Mouse (Mus musculus): ENCODE measurements around the gene Cox7a2l. TPM values are rescaled to one million over a fixed set of nuclear protein-coding genes. Genes with fewer than 3 reads are reported as not detected.

The Cox7a2l gene
- polyA plus RNA-seq, 1 experiment, result 380 TPM

Other genes starting within 250 kb of the Cox7a2l start
- 2.5 and 2.7 TPM in 2 replicates for gene Eml4, start 166.4 kb downstream of the Cox7a2l start, polyA plus RNA-seq (2012; ENCODE audit: insufficient read depth, insufficient read length, missing spikeins)
- gene Kcng3, start 114.6 kb upstream of the Cox7a2l start, polyA plus RNA-seq (2012; ENCODE audit: insufficient read depth, insufficient read length, missing spikeins), result not detected in 2 replicates
- 22.4 and 31.3 TPM in 2 replicates for gene Mta3, start 188.8 kb upstream of the Cox7a2l start, polyA plus RNA-seq (2012; ENCODE audit: insufficient read depth, insufficient read length, missing spikeins)

Data from brown adipose tissue, adult 24 weeks (tissue).